Mouse (Mus musculus) thymus, postnatal 10 days (tissue): ENCODE results near the gene Plxnc1.

Experiments used
- DNase-seq, 2 experiments: peaks; one replicate each; pipeline ENCODE4 v3.0.0; 2021; ENCODE audit warnings: low spot score in 2 of 2

Gene Plxnc1

DNA sequence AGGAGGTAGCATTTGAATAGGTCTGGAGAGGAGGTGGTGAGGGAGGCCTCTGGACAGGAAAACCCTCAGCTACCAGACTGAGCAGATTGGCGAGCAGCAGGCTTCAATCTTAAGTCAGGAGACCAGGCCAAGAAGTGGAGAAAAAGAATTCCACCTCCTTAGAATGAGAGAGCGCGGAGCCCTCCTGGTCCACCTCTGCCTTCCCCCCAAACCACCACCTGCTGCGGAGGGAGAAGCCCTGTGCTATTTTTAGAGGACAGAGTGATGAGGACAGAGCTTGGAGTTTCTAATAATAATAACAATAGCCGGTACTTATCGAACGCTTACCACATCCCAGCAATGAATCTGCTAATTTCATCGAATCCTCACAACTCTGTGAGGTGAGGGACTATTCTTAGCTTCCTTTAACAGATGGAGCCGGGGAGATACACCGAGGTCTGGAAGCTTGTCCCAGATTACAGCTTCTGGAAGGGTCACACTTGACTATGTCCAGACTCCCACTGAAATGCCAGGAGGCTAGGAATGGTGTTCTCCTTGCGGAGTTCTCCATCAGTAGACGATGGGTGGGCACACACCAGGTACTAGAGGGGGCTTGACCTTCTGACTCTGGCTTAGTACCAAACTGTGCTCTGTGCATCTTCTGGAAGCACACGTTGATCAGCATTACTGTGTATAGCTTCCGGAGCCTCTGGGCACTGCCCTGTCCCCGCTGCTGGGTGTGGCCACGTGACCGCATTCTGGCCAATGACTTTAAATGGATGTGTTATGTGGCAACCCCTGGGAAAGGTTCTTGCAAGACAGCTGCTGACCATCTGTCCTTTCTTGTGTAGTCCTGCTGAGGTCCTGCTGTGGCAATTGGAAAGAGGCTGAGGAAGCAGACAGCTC, 125.6 kb downstream of the Plxnc1 start:
- DNase-seq = no peak

DNA sequence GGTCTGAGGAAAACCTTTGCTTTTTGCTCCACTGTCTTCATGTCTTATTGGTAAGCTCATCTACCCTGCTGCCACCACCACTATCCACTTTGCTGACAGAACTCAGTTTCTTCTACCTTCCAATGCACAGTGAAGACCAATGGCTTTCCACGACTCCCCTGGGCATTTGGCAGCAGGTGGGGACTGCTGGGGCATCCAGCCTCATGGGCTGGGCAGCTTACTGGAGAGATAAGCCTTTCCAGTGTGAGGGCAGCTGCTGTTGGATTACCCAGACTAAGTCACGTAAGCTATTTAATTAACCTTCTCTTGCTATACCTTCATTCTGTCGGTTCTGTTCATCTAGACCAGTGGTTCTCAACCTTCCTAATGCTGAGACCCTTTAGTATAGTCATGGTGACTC, 126.5 kb downstream of the Plxnc1 start:
- DNase-seq = no peak

DNA sequence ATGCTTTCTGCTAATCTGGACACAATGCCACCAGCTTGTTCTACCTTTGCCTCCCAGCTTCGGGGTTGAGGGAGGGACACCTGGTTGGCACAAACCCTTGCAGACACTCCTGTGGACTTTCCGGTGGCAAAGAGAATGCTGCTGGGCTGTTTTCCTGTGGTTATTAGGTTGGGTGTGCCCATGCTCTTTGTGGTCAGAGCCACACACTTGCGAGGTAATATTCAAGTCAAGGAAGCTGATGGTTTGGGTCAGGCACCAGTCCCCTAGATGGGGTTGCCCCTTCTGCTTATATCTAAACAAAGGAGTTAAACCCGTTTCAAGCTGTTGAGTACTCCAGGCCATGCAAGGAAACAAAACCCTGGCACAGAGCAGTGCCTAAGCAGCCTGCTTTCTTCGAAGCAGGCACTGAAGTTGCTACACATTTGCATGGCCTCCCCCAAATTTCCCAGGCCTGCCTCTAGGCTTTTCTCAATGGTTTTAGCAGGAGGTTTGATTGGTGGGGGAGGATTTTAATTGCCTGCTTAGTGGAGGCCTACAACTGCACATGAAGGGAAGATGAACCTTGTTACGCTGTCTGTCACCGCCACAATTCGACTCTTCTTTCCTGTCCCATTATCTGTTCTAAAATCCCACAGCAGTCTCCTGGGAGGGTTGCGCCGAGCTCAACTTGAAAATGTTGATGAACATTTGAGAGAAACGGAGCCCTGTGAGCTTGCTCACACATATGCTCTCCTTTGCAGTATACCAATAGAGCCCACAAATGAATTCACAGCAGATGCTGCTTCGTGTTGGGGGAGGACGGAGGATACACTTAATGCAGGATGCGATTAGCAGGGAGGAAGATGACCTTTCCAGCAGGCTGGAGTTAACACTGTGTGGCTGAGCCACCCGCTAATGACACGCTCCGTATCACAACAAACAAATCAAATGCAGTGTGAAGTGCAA, 132.5 kb downstream of the Plxnc1 start:
- DNase-seq = no peak

DNA sequence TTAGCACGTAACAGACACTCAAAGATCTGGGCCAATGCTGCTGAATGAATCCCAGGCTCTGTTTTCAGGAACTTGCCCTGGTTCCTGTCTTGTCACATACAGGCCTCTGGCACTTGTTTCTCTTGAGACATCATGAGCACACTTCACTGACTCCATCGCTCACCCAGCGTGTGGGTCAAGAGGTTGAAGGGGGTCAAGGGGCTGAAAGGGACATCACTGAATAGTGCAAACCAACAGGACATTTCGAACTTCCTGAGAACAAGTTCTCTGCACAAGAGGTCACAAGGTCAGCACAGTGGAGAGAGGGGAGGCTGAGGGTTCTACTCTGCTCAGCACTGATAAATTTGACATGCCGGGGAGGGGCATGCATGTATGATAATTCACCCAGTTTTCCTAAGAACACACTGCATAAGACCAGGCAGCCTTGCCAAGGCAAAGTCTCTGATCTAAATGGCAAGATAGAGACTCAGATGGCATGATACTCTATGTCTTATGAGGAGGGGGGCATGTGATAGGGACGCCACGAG, 134.6 kb downstream of the Plxnc1 start:
- DNase-seq = no peak

DNA sequence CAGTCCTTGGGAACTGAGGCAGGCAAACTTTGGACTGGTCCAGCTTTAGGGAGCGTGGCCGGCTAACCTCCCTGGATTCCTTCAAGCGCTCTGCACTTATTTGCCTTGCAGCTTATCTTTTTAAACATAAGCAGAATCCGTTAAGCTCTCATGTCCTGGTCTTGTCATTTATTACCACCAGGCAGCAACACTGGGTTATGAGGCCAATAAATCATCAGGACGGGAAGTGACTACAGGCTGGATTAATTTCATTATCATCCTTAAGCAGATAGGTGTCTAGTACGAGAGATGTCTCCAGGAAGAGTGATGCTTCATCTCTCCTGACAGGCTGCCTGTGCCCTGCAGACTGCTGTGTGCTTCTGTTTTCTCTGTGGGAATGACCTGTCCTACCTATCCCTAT, 136.4 kb downstream of the Plxnc1 start:
- no peak for DNase-seq

DNA sequence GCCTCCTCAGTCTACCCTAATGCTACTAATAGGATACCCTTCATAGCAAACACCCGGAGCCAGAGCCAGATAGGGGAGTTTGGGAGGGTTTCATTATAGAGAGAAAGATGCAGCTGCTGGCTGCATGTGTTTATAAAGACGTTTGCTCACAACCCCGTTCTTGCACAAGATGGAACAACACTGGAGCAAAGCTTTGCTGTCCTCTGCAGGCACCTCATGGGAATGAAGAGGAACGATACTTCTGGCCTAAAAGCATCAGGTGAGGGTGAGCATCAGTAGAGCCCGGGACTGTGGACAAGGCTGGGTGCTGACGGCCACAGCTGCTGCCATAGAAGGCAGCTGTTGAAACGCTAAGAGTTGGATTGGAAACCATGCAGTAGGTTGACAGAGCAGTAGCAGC, 137.3 kb downstream of the Plxnc1 start:
- DNase-seq = no peak

DNA sequence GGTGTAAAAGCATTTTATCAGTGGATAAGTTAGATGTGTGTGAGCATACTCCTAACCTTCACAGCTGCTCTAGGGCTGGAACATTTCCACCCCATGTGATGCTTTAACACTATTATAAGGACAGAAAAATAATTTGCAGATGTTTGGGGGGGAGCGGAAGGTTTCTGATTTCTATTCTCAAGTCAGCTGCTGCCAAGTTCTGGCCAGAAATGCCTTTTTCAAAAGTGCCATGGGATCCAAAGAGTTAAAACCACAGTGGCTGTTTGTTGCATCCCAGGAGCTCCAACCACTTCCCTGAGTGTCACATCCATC, 139.8 kb downstream of the Plxnc1 start:
- DNase-seq = no peak

DNA sequence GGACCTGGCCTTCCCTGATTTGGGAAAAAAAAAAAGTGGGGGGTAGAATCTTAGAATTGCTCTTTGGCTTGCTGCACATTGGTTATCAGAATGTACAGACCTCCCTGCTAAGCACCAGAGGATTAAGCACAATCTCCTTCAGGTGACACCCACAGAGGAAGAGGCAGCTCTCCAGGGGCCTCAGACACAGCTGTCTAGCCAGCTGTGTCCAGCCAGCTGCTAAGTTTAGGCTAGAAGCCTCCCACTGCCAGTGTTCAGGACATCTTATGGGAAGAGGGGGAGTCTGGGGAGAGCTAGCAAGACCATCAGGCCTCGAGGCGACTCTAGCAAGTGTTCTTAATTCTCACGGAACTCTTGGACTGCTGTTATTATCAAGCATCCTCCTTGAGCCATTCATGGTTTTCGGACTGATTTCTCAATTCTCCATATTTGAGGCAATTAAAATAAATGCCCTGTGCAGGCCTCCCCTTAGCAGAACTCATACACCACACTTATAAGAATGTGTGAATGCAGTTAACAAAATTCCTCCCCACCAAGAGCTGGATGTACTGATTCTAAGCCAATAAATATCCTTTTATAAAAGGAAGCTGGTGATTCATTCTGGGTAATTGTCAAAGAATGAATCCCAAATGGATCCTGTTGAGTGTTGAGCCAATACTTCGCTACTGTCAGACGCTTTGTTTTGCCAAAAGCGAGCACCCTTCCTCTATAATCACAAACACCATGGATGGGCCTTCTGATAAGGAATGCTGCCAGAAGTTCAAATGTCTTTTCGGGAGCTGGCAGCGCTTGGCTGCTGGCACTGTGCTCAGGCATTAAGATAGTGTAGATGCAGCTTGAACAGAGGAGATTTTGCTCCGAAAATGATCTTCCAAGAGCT, 140.4 kb downstream of the Plxnc1 start:
- DNase-seq = no peak

DNA sequence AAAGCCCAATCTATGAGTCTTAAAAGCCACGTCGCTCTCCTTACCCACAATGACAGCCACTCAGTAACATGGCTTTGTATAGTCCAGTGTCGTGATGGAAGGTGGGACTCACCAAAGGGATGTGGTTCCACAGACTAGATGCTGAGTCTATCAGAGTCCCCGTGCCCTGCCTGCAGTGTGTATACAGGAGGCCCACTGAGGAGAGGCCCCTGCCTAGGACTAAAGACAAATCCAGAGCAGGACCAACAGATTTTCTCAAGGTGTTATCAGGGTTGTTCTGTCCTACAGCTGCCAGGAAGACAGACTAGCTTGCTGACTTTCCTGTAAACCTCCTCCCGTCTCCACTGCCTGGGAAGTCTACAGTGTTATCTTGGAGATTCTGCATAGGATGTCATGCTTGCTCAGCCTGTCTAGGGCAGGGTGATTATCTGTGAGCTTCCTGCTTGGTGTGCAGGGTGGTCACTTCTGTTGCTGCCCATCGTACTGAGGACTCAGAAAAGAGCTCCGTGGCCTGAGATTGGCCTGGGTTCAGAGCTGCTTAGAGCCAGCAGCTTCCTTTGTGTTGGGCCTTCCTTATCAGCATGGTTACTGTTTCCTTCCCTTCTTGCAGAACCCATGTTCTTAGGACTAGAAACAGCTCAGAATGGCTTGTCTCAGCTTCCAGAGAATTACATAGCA, 143.8 kb downstream of the Plxnc1 start:
- DNase-seq = no peak

DNA sequence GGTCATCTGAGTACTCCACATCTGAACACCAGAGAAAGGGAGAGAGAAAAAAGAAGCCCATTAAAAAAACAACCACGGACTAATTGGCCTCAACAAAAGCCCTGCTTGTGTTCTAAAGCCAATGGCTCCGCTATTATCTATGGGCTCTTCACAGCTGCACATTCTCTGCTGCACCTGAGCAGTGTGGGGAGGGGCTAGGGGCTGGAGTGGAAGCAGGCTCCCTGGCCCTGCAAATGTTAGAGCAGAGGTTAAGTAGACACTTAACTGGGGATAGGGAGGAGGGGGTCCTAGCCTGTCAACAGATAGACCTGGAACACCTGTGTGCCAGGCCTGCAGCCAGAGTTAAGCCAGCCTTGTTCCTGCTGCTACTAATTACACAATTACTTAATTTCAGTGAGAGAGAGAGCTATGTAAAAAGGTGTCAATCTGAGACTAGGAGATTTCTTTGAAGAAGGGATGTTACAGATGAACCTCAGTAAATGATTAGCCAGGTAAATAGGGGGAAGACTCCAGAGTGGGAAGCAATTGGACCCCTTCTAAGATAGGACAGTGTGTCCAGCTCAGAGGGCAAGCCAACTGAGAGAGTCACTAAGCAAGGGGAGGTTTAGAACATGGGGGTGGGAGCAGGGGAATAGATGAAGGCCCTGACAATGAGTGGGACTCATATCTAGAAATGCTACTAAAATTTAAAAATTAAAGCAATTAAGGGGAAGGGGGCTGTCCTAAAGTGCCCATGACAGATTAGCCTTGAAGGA, 145.0 kb downstream of the Plxnc1 start:
- DNase-seq = no peak

DNA sequence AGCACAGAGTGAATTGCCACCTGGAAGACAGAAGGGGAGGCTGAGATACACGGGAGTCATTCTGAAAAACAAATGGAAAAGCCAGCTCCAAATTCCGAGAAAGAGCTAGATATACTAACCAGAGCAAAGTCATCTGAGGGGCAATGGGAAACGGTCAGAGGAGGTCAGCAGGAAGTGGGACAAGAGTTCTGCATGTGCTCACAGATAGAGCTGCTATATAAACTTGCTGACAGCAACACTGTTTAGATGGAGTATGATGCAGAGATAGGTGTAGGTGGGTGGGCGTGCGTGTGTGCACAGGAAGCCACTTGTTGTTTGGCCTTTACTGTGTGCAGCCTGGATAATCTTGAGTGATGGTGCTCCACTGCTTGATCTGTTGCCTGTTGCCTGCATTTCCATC, 146.5 kb downstream of the Plxnc1 start:
- DNase-seq = no peak

DNA sequence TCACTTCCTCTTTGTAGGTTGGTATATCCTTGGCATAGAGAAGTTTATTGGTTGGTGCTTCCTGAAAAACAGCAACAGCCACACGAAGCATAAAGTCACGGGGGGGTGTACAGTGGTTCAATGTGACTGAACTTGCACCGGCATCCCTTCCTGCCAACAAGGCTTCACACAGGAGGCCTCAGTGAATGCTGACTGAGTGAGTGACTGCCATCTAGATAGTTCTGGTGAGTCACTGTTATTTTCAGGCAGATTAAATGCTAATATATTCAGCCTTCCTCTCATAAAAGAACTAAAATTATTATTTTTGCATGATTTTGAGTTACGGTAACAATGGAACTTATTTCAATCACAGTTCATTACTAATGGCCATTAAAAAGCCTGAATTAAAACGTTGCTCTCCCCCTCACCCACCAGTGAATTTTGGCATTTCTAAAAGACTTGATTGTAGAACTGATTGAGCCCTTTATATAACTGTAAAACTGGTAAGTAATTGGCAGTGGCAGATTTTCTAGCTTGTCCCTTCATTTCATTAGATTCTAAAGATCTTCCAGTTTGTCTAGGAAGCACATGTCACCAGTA, 149.9 kb downstream of the Plxnc1 start:
- no peak for DNase-seq

DNA sequence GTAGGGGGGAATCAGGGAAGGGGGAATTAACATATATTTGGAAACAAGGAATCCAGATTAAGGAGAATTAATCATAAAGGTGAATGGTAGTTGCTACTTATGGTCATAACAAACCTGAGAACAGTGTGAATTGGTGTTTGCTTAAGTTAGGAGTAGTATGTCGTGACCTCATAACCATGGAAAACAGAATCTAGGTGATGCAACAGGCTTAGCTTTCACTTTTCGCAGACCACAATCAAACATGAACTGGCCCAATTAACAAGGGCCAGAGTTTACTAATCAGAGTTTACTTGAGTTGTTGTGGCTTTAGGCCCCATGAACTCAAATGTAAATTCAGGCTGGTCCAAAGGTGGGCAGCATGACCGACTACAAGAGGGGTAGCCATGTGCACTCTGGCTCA, 150.7 kb downstream of the Plxnc1 start:
- DNase-seq = no peak

DNA sequence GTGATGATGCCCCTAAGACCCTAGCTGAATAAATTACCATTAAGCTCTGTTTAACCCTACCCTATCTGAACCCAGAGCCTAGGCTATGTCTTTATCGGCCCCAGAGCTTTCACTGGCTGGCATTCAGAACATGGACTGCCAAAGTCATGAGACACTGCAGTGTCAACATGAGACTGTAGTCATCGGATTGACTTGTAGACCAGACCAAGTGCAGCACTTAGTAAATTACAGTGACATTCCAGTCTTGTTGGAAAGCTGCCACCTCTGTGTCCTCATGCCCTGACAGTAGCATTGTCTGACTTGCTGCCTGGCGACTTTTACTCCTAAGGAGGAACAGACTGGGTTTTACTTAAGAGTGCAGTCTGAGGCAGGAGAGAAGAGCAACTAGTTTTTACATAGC, 155.4 kb downstream of the Plxnc1 start:
- no peak for DNase-seq

DNA sequence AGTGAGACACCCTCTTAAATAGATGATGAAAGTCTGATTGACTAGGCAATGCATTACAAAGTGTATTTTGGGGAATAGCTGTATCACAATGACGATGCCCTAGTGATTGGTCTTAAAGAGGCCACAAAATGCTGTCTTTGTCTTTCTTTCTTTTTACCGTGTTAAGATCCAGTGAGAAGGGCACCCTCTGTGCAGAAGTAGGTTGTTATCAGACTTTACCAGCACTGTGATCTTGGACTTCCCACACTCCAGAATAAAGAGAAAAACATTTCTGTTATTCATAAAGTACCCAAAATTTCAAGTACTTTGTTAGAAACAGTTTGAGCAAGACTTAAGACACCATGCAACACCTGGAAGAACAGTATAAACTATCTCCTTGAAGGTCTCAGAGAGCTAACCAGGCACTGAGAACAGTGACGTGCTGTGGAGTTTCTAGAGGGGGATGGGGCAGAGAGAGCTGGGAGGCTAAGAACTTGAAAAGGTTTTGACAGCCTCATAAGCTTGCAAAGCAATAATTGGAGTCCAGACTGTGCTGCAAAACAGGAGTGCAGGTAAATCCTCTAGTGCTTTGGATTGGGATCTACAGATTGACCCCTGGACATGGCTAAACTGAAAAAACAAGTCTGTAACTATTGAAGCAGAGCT, 163.9 kb downstream of the Plxnc1 start:
- no peak for DNase-seq

DNA sequence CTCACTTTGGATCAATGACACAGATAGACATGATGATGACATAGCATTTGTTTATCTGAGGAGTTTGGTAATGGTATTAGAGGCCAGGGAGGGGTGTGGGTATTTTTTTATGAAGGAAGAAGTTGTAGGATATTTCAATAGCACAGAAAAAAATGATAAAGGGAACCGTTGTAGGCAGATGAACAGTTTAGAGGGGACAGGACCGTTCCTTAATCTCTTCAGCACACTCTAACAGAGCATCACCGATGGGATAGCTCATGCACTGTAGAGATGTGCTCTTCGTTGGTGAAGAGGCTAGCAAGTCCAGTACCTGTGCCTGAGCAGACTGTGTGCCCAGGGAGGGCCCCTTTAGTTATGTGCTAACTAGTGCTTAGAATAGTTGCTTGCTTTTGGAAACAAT, 165.3 kb downstream of the Plxnc1 start:
- no peak for DNase-seq

DNA sequence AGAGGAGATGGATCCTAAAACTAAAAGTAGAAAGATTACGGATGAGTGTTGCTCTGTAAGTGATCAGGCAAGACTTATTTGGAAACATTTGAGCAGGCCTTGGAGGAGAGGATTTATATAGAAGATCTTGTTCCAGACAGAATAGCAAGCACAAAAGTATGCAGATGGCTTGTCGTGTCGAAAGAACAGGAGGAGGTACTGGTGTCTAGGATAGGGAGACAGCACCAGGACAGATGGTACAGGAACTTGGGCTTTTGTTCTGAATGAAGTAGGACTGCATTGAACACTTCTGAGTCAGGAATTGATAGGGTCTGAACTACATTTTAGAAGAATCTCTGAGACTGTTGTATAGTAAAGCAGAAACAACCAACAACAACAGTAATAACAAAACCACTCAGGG, 167.1 kb downstream of the Plxnc1 start:
- no peak for DNase-seq

DNA sequence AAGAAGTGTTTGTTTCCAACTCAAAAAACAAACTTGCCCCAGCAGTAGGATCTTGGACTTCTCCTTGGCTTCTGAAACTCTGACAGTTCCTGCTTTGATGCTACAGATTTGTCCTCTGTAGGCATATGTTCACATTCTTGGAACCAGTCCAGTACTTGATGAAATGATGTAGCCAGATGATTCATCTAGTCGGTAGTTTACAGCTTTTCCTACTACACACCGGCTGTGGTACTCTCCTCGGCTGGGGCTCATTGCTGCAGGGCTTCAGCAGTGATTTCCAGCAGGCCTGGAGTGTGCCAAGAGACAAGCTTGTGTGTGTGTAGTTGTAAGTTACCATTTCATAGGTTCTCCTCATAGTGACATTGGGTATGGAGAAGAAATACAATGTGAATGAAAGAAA, 173.1 kb downstream of the Plxnc1 start:
- no peak for DNase-seq

DNA sequence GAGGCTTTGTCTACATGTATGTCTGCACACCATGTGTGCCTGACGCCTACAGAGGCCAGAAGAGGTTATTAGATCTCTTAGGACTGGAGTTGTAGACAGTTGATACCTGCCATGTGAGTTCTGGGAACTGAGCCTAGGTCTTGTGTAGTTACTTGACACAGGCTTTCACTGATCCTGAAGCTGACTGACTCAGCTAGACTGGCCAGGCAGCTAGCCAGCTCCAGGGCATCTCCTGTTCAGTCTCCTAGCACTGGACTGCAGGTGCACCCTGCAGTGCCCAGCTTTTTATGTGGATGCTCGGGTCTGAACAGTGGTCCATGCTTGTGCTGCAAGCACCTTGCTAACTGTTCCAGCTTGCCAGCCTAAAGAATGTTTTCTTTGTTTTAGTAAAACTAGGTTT, 197.6 kb downstream of the Plxnc1 start:
- no peak for DNase-seq

DNA sequence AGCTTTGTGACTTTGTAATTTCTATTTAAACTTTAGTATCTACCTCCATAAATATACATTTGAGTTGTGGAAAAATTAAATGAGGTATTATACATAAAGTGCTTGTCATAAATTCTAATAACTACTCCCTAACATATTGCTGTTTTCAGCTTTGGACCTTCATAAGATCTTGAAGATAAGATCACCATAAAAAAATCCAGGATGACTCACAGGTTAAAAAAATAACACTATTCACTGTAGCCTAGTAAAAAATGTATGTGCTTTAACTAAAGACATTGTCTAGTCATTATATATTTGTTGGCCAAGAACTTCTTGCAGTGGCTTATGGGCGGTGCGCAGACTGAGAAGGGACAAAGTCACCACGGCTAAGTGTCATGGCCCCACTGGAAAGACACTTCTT, 203.2 kb downstream of the Plxnc1 start:
- no peak for DNase-seq
